Mouse (Mus musculus) embryonic fibroblast, embryonic 13.5 days (primary cell): ENCODE measurements around the gene Gm49510.

ENCODE experiments used
- CTCF ChIP-seq: IDR thresholded peaks from 2 replicates; pipeline ENCODE4 v1.5.1; 2011; ENCODE audit warnings: mild to moderate bottlenecking, control low read depth, low read length, moderate library complexity, borderline replicate concordance; ENCODE audit not compliant: insufficient read depth
- POLR2A ChIP-seq: IDR thresholded peaks from 2 replicates; pipeline ENCODE4 v1.6.1; 2011; ENCODE audit warnings: low read depth, mild to moderate bottlenecking, control low read depth, low read length, moderate library complexity

DNA sequence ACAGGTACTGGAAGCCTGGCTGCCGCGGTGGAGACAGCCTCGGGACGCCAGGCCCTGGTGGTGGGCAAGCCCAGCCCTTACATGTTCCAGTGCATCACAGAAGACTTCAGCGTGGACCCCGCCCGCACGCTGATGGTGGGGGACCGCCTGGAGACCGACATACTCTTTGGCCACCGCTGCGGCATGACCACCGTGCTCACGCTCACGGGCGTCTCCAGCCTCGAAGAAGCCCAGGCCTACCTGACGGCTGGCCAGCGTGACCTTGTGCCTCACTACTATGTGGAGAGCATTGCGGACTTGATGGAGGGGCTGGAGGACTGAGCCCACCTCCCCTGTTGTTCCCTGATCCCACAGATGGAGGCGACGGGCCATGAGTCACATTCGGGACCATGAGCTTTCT is 18.7 kb downstream of the Gm49510 start:
- TF ChIP-seq CTCF (no peak), POLR2A (no peak)
